ENCODE assay signal across 8 mouse cellular contexts in the genomic region with DNA sequence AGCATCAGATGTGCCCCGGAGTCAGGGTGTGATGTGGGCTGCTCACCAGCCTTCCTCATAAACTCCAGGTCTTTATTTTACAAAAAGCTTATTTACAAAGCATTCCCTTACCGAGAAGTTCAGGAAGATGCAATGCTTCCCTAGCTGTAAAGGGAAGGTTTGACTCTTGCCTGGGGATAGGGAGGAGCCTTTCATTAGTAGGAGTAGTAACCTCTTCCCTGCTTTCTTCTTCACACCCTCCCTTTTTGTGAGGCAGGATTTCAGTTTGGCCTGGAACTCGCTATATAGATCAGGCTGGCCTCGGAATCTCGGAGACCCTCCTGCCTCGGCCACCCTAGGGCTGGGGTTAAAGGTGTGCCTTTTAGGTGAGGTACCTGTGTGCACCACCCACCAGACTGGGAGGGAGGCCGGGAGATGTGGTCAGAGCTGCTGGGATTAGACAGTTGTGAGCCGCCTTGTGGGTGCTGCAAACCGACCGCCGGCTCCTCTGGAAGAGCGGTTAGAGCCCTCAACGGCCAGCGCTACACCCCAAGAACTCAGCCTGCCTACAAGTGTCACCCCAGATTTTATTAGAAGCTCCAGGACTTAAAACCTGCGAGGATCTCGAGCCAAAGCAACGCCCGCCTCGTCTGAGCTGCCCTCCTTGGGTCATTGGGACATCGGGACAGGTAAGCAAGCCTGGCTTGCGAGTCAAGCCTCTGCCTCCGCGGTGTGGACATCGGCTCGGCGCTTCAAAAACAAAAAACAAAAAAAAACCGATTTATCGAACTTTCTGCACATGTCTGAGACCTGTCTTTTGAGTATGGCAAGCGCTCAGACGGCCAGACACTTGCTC. TPM values are rescaled to one million over a fixed set of nuclear protein-coding genes. Genes with fewer than 3 reads are reported as not detected.
A peak's percentile ranks its signal among the peaks of the same experiment; 100 is the strongest.
DNase-seq lines count a peak whose midpoint lies in the region; ATAC-seq lines count a peak whose summit lies in the region.

A gene (plus strand): TSS at position 273 of the 835 bp plus-strand sequence.

- DNase-seq in kidney, adult 9 months, result no peak
- peak; percentile 70 for DNase-seq in R1 (ENCODE audit: low read depth, low spot score)
- DNase-seq in embryonic facial prominence, embryonic 14.5 days (ENCODE audit: low spot score), result no peak
- no peak for DNase-seq in large intestine, adult 2 months (ENCODE audit: low read depth, low spot score)

- H3K4me1 ChIP-seq in kidney, embryonic 14.5 days (ENCODE audit: control insufficient read depth, insufficient read depth, low read length), result peaks cover 17% of the 10 kb centered on the region
- peaks cover 27% of the 10 kb centered on the region for H3K4me1 ChIP-seq in embryonic facial prominence, embryonic 14.5 days (ENCODE audit: control insufficient read depth, insufficient read depth, low read length)
- peaks cover 18% of the 10 kb centered on the region for H3K4me1 ChIP-seq in heart, embryonic 11.5 days (ENCODE audit: control insufficient read depth, insufficient read depth, low read length)
- peaks cover 14% of the 10 kb centered on the region for H3K4me1 ChIP-seq in liver, embryonic 16.5 days (ENCODE audit: control insufficient read depth, low read depth, low read length)
- H3K4me1 ChIP-seq in stomach, embryonic 15.5 days, result peaks cover 15% of the 10 kb centered on the region

- peak; percentile 8 for ATAC-seq in kidney, embryonic 14.5 days (ENCODE audit: low FRiP score, low TSS enrichment)
- ATAC-seq in embryonic facial prominence, embryonic 14.5 days (ENCODE audit: low read depth), result no peak
- no peak for ATAC-seq in heart, embryonic 11.5 days (replicated peaks; ENCODE audit: insufficient number of reproducible peaks, low FRiP score, low TSS enrichment)
- no peak for ATAC-seq in liver, embryonic 16.5 days (ENCODE audit: low read depth)
- ATAC-seq in stomach, embryonic 15.5 days (ENCODE audit: insufficient read depth, low FRiP score, low read depth), result no peak; the same call in 1 of the 2 replicates

- H3K9me3 ChIP-seq in kidney, embryonic 14.5 days (ENCODE audit: control insufficient read depth, low read length), result no peaks in the 10 kb centered on the region
- no peaks in the 10 kb centered on the region for H3K9me3 ChIP-seq in embryonic facial prominence, embryonic 14.5 days (ENCODE audit: control insufficient read depth, low read length)
- no peaks in the 10 kb centered on the region for H3K9me3 ChIP-seq in heart, embryonic 11.5 days (replicated peaks; ENCODE audit: control insufficient read depth, low read length)
- H3K9me3 ChIP-seq in liver, embryonic 16.5 days (replicated peaks; ENCODE audit: control insufficient read depth, low read length), result no peaks in the 10 kb centered on the region
- no peaks in the 10 kb centered on the region for H3K9me3 ChIP-seq in stomach, embryonic 15.5 days

- no peaks in the 10 kb centered on the region for H3K36me3 ChIP-seq in kidney, embryonic 14.5 days (ENCODE audit: control insufficient read depth, insufficient read depth, low read length)
- no peaks in the 10 kb centered on the region for H3K36me3 ChIP-seq in embryonic facial prominence, embryonic 14.5 days (ENCODE audit: control insufficient read depth, insufficient read depth, low read length)
- no peaks in the 10 kb centered on the region for H3K36me3 ChIP-seq in heart, embryonic 11.5 days (ENCODE audit: control insufficient read depth, insufficient read depth, low read length)
- H3K36me3 ChIP-seq in liver, embryonic 16.5 days (ENCODE audit: control insufficient read depth, insufficient read depth), result no peaks in the 10 kb centered on the region
- no peaks in the 10 kb centered on the region for H3K36me3 ChIP-seq in stomach, embryonic 15.5 days

- H3K4me2 ChIP-seq in kidney, embryonic 14.5 days (replicated peaks; ENCODE audit: low read depth, low read length), result peak within 1 kb of the TSS; percentile 64
- H3K4me2 ChIP-seq in embryonic facial prominence, embryonic 14.5 days (ENCODE audit: low read depth, low read length), result peak within 1 kb of the TSS; percentile 75
- peak within 1 kb of the TSS; percentile 66 for H3K4me2 ChIP-seq in heart, embryonic 11.5 days
- H3K4me2 ChIP-seq in liver, embryonic 16.5 days (ENCODE audit: low read depth, low read length), result peak within 1 kb of the TSS; percentile 91
- H3K4me2 ChIP-seq in stomach, embryonic 15.5 days, result peak within 1 kb of the TSS; percentile 61

- H3K9ac ChIP-seq in kidney, embryonic 14.5 days (ENCODE audit: low read depth, low read length), result peak within 1 kb of the TSS; percentile 99
- H3K9ac ChIP-seq in embryonic facial prominence, embryonic 14.5 days (ENCODE audit: low read depth, low read length), result peak within 1 kb of the TSS; percentile 97
- peak within 1 kb of the TSS; percentile 95 for H3K9ac ChIP-seq in heart, embryonic 11.5 days (ENCODE audit: low read depth, low read length)
- H3K9ac ChIP-seq in liver, embryonic 16.5 days (ENCODE audit: low read depth, low read length), result peak within 1 kb of the TSS; percentile 92
- peak within 1 kb of the TSS; percentile 94 for H3K9ac ChIP-seq in stomach, embryonic 15.5 days

- WGBS in kidney, embryonic 14.5 days, result 37% methylated on average over 30 of the region's 30 CpGs
- WGBS in embryonic facial prominence, embryonic 14.5 days, result 49% methylated on average over 29 of the region's 30 CpGs
- WGBS in heart, embryonic 11.5 days (ENCODE audit: insufficient replicate concordance), result 40% methylated on average over 30 of the region's 30 CpGs
- 41% methylated on average over 30 of the region's 30 CpGs for WGBS in large intestine, adult 2 months
- WGBS in liver, embryonic 16.5 days (ENCODE audit: insufficient replicate concordance), result 46% methylated on average over 30 of the region's 30 CpGs
- 46% methylated on average over 30 of the region's 30 CpGs for WGBS in stomach, embryonic 15.5 days

- H3K4me3 ChIP-seq in kidney, embryonic 14.5 days (ENCODE audit: low read length), result peak within 1 kb of the TSS; percentile 99
- H3K4me3 ChIP-seq in embryonic facial prominence, embryonic 14.5 days (ENCODE audit: low read depth, low read length), result peak within 1 kb of the TSS; percentile 95
- H3K4me3 ChIP-seq in heart, embryonic 11.5 days (ENCODE audit: low read depth, low read length), result peak within 1 kb of the TSS; percentile 69
- H3K4me3 ChIP-seq in liver, embryonic 16.5 days (ENCODE audit: low read depth, low read length), result peak within 1 kb of the TSS; percentile 89
- peak within 1 kb of the TSS; percentile 100 for H3K4me3 ChIP-seq in stomach, embryonic 15.5 days (replicated peaks)

- no peaks in the 10 kb centered on the region for H3K27me3 ChIP-seq in kidney, embryonic 14.5 days (ENCODE audit: control insufficient read depth, insufficient read depth, low read length)
- no peaks in the 10 kb centered on the region for H3K27me3 ChIP-seq in embryonic facial prominence, embryonic 14.5 days (replicated peaks; ENCODE audit: control insufficient read depth, insufficient read depth, low read length)
- H3K27me3 ChIP-seq in heart, embryonic 11.5 days (ENCODE audit: control insufficient read depth, insufficient read depth, low read length), result no peaks in the 10 kb centered on the region
- H3K27me3 ChIP-seq in liver, embryonic 16.5 days (ENCODE audit: control insufficient read depth, insufficient read depth, low read depth, low read length), result no peaks in the 10 kb centered on the region
- H3K27me3 ChIP-seq in stomach, embryonic 15.5 days (replicated peaks), result no peaks in the 10 kb centered on the region

- peak within 1 kb of the TSS; percentile 93 for H3K27ac ChIP-seq in kidney, embryonic 14.5 days (ENCODE audit: low read depth, low read length)
- H3K27ac ChIP-seq in embryonic facial prominence, embryonic 14.5 days (replicated peaks; ENCODE audit: low read depth, low read length), result peak within 1 kb of the TSS; percentile 96
- H3K27ac ChIP-seq in heart, embryonic 11.5 days (ENCODE audit: low read depth, low read length), result peak within 1 kb of the TSS; percentile 92
- peak within 1 kb of the TSS; percentile 88 for H3K27ac ChIP-seq in liver, embryonic 16.5 days (ENCODE audit: low read length)
- peak within 1 kb of the TSS; percentile 97 for H3K27ac ChIP-seq in stomach, embryonic 15.5 days

RNA-seq across cellular contexts. Expression of the gene that starts here (rescaled TPM):
- polyA plus RNA-seq in kidney, embryonic 14.5 days (2014; fragmentation: Nextera tagmentation; extraction: Ambion mirVana), result 18.0 and 22.4 TPM in 2 replicates
- polyA plus RNA-seq in embryonic facial prominence, embryonic 14.5 days (2014; fragmentation: Nextera tagmentation; extraction: Ambion mirVana), result 18.1 and 18.7 TPM in 2 replicates
- 8.3 and 12.4 TPM in 2 replicates for polyA plus RNA-seq in heart, embryonic 11.5 days (2014; fragmentation: Nextera tagmentation; extraction: Ambion mirVana)
- polyA plus RNA-seq in large intestine, adult 2 months (2012; rRNA removed), result 11.0 and 17.0 TPM in 2 replicates
- 2.4 and 2.5 TPM in 2 replicates for polyA plus RNA-seq in liver, embryonic 16.5 days (2015; fragmentation: Nextera tagmentation; extraction: Ambion mirVana)
- 11.5 and 12.6 TPM in 2 replicates for polyA plus RNA-seq in stomach, embryonic 15.5 days (2015; fragmentation: Nextera tagmentation; extraction: Ambion mirVana)
